Mouse (Mus musculus): ENCODE measurements around the gene Cyp2d10.
"Not testable (repeated sequence)": the region's sequence is repeated elsewhere in the genome, so short reads cannot be mapped to it uniquely, and the experiment has no call there.

Gene Cyp2d10

GRCm38 (mm10) chr15:82406981-82407380 is at the start of gene Cyp2d10:
Cyp2d10 (minus strand) TSS chr15:82407195.
- no peak for DNase-seq (ENCODE audit: low read depth, low spot score)

GRCm38 (mm10) chr15:82456086-82456790 is 49.2 kb upstream of the Cyp2d10 start:
- DNase-seq (ENCODE audit: low read depth, low spot score): not testable (repeated sequence)

GRCm38 (mm10) chr15:82453501-82453900 is 46.5 kb upstream of the Cyp2d10 start:
- DNase-seq (ENCODE audit: low read depth, low spot score): not testable (repeated sequence)

DNA sequence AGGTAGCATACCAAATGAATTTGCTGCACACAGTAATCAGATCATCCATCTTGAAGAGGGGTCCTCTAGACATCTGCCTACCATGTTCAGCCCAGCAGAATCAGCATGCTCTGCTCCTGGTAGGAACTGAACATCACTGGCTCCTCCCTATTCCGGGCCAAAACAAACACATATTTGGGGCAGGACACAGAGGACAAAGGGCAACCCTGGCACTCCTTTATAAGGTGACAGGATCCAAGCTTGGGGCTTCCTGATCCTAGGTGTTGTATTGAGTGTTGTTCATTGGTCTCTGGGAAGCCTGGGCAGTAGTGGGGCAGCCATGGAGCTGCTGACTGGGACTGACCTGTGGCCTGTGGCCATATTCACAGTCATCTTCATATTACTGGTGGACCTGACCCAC is 45.1 kb upstream of the Cyp2d10 start:
- not testable (repeated sequence) for DNase-seq (ENCODE audit: low read depth, low spot score)

GRCm38 (mm10) chr15:82450045-82450444 is 43.0 kb upstream of the Cyp2d10 start:
- DNase-seq (ENCODE audit: low read depth, low spot score): not testable (repeated sequence)

- no peak for DNase-seq (ENCODE audit: low read depth, low spot score)
Observed at GRCm38 (mm10) chr15:82445196-82445595, 38.2 kb upstream of the Cyp2d10 start.

GRCm38 (mm10) chr15:82443658-82444057 is 36.7 kb upstream of the Cyp2d10 start:
- DNase-seq (ENCODE audit: low read depth, low spot score): no peak

DNA sequence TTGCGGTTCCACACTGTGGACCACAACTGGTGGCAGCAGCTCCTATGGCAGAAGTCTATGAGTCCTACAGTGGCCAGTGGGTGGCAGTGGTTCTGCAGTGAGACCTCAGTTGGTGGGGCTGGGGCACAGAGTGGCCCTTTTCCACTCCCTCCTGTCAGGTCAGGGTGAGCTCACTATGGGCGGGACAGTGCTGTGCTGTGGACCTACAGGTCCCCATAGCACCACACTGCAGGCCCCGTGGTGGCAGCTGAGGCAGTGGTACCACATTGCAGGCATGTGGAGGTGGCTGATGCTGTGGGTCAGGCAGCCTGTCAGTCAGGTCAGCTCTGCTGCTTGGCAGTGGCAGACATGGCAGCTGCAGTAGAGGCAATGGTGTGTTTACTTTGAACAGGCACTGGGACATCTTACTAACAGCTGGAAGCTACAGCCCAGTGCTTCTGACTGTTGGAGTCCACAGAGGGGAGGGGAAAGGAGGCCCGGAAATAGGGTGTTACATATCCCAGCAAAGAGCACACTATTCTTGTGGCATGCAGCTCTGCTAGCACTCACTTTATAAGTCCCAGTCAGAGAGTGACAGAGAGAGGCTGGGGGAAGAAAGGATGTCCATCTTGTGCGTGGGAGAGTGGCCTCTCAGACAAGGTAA is 31.1 kb upstream of the Cyp2d10 start:
- peak; percentile 14 for DNase-seq (ENCODE audit: low read depth, low spot score)

DNA sequence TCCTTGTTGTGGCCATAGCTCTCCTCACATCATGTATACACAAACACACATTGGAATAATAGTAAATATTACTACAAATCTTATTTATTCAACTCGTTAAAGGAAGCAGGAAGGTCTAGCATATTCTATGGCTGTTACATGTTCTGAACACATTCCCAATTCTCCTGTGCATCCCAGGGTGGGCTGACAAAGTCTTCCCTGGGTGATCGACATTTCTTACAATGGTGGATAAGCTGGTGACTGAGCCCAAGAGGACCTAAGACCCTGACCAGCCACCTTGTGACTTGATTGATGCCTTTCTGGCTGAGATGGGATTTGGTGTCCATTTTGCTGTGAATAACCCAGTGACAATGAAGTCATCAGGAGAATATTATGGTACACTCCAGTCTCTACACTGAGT is 28.6 kb upstream of the Cyp2d10 start:
- no peak for DNase-seq (ENCODE audit: low read depth, low spot score)

GRCm38 (mm10) chr15:82435011-82435410 is 28.0 kb upstream of the Cyp2d10 start:
- DNase-seq (ENCODE audit: low read depth, low spot score): no peak

- no peak for DNase-seq (ENCODE audit: low read depth, low spot score)
Observed at GRCm38 (mm10) chr15:82434541-82434940, 27.5 kb upstream of the Cyp2d10 start.

DNA sequence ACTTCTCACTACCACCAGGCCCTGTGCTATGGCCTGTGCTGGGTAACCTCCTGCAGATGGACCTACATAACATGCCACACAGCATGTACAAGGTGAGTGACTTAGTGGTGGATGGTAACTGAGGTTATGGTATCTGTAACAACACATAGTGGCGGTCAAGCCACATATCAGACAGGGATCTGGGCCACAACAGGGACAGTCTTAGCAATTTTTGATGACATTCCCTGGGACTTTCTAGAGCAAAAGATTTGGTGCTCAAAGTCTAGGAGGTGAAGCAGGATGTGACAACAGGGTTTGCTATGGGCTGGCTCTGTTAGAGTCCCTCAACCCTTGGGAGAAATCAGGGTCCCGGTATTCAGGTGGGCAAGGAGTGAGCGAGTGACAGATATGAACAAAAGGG is 26.6 kb upstream of the Cyp2d10 start:
- DNase-seq (ENCODE audit: low read depth, low spot score): no peak

- no peak for DNase-seq (ENCODE audit: low read depth, low spot score)
Observed at GRCm38 (mm10) chr15:82433137-82433536, 26.1 kb upstream of the Cyp2d10 start, which contains the start of gene Cyp2d9. Cyp2d9 (plus strand) TSS chr15:82433437.

DNA sequence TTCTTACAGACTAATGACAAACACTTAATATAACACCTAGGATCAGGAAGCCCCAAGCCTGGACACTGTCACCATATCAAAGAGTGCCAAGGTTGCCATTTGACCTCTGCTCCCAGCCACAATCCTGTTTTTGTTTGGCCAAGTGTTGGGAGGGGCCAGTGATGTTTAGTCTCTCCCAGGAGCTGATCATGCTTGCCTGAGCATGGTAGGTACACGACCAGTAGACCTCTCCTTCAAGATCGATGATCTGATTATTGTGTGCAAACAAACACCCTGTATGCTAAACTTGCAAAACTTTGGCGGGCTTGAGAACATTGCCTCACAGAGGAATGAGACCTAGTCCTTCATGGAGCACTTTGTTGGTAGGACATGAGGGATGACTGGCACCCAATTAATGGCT is 16.5 kb upstream of the Cyp2d10 start:
- no peak for DNase-seq (ENCODE audit: low read depth, low spot score)

GRCm38 (mm10) chr15:82422935-82423334 is 15.9 kb upstream of the Cyp2d10 start:
- DNase-seq (ENCODE audit: low read depth, low spot score): no peak

DNA sequence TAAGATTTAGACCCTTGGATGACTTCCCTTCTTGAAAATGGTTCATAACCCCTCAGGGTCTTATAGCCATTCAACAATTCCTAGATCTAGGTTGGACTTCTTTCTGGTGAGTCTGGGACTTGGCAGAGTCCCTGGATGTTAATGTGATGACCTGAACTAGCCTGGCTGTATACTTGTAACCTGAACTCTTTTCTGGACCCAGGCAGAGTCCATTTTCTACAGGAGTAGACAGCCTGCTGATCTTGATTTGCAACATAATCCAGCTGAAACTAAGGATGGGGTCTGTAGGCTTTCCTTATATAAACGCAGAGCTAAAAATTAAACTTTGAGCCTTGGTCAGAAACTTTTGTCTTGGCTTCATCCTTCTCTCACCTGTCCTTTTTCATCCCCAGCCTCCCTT is 11.6 kb upstream of the Cyp2d10 start:
- no peak for DNase-seq (ENCODE audit: low read depth, low spot score)

DNA sequence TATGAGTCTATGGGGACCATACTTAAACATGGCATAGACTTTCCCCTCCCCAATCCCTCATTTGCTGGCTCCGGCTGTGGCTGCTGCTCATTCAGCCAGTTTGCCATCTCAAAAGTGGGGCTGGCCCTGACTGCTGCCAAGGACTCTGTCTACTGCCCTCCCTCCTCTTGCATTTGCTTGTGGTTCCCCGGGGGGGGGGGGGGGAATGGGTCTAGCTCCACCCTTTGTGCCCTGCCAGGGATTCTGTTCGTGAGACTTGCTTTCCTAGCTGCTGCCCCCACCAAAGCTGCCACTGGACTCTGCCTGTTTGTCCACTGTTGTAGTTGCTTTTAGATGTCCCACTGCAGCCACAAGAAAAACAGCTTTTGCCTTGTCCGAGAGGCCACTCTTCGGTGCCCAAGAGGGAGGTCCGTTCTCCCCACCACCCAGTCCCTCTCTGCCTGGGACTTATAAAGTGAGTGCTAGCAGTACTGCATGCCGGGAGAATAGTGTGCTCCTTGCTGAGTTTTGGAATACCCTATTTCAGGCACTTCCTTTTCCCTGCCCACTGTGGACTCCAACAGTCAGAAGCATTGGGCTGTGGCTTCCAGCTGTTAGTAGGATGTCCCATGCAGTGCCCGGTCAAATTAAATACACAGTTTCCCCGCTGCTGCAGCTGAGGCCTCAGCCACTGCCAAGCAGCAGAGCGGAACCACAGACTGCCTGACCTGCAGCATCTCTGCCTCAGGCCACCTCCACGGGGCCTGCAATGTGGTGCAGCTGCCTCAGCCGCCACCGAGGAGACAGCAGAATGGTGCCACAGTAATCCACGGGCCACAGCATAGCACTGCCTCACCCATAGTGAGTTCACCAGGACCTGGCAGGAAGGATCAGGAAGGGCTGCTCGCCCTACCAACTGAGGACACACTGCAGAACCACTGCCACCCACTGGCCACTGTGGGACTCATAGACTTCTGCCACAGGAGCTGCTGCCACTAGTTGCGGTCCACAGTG is 10.1 kb upstream of the Cyp2d10 start:
- DNase-seq (ENCODE audit: low read depth, low spot score): peak; percentile 65

DNA sequence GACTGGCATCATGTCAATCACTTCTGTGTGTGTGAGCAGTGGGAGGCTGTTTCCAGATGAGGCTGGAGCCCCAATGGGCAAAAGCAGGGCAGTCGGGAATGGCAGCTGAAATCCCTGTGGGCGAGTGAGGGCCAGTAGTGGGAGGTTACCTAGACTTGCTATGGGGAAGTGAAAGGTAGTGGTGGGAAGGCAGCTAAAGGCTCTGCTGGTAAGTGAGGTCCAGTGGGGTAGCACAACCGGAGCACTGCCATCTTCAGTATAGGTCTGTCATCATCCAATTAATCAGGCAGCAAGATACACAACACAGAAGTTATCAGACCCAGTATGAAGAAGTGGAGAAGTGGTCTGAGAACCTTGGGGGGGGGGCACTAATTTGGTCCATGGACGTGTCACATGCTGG is 541 bp upstream of the Cyp2d10 start:
- DNase-seq (ENCODE audit: low read depth, low spot score): no peak

DNA sequence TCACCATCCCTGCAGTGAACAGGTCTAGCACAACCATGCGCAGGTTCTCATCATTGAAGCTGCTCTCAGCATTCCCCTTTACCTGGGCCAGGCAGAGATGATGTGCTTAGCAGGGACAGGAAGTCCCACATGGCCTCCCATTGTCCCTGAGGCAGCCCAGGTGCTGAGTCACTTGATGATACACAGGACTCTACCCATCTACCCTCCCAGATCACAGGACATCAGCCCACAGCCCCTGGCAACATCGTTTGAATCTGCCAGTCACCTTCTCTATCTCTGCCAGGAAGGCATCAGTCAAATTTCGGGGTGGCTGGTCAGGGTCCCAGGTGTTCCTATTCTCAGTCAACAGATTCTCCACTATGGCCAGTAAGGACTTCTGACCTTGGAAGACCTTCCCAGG is 2.8 kb downstream of the Cyp2d10 start:
- DNase-seq (ENCODE audit: low read depth, low spot score): no peak

DNA sequence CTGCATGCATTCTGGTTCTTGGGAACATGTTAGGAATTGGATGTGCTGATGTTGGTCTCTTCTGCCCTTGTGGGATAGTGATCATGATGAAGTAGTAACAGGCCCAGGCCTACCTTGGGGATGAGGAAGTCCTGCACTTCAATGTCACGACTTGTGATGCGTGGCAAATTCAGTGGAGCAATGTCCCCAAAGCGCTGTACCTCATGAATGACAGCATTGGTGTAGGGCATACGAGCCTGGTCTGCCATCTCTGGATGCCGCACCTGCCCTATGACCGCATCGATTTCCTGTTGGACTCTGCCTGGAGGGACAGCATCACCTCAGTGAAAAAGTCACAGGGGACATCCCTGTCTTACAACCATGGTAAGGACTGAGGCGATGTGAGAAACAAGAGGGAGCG is 3.4 kb downstream of the Cyp2d10 start:
- no peak for DNase-seq (ENCODE audit: low read depth, low spot score)

GRCm38 (mm10) chr15:82402741-82403140 is 4.3 kb downstream of the Cyp2d10 start:
- DNase-seq (ENCODE audit: low read depth, low spot score): no peak

- DNase-seq (ENCODE audit: low read depth, low spot score): no peak
Observed at GRCm38 (mm10) chr15:82402106-82402505, 4.9 kb downstream of the Cyp2d10 start.

Measured in A20 (cell line).